Mouse (Mus musculus): ENCODE measurements around the gene Gm9513.
A peak's percentile ranks its signal among the peaks of the same experiment; 100 is the strongest.

Gene Gm9513

DNA sequence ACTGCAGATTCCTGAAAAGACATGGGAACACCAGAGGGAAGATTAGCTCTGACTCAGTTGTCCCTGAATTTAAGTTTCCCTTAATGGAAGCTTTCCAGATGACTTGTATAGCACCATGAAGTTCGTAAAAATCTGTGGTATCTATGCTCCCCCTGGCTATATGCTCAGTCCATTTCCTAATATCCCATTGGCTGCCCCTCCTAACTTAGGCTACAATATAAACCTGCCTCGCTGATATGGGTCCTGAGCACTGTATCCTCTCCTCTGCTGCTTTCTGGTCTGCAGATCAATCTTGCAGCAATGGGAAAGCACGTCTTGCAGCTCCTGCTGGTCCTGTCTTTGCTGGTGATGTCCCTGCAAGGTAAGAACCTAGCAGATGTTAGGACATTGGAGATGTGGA is at the start of gene Gm9513:
TSS of gene Gm9513 (plus strand) at position 301 of the 400 bp plus-strand sequence.
- DNase-seq = no peak

GRCm38 (mm10) chr9:36431584-36431983 is 43.9 kb upstream of the Gm9513 start, which contains the start of gene Gm7257:
Gm7257 (plus strand) TSS chr9:36431884.
- no peak for DNase-seq

DNA sequence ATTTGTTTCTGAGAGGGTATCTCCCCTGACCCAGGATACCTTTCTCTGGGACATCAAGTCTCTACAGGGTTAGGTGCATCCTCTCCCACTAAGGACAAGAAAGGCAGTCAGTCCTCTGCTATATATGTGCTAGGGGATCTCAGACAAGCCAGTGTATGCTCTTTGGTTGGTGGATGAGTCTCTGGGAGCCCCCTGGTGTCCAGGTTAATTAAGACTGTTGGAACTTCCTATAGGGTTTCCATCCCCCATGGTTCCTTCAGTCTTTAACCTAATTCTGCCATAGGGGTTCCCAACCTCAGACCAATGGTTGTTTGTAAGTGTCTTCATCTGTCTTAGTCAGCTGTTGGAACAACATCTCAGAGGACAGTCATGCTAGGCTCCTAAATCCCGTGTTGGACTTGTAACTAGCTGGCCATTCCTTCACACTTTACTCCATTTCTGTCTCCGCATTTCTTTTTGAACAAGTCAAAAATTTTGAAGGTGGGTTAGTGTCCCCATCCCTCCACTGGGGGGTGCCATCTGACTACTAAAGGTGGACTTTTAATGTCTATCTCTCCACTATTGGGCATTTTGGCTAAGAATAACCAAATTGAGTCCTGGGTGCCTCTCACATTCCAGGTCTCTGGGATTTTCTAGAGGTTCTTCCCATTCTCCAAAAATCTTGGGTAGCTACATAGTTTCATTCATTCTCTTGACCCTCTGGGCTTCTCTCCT is 40.2 kb upstream of the Gm9513 start:
- peak in 1 of 2 experiments; percentile 5 for DNase-seq

DNA sequence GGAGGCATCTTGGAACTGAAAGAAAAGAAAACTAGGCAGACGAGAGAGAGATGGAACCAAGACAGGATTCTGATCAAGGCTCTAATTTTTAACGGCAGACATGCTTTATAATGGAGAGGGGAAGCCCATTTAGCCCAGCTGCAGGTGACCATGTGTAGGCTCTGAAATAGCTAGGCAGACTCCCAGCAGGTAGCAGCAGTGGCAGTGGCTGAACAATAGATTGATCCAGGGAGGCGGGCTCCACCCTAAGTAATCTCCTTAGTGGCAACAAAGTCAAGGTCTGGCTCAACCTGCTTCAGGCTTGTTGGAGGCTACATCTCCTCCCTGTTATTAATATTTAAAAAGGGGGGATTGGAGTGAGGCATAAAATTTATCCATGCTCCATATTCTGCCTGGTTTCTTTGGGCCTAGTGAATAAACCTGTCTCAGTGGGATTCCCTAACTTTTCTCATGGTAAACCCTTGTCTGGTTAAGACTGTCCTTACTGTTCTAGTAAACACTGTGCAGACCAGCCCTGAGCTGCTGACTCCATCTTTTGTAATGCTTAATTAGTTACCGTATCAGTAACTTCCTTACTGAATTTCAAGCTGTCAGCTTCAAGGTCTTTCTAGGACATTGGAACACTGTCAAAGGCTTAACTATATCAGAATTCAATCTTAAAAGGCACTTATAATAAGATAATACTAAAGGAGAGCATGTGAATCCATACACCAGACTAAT is 19.2 kb downstream of the Gm9513 start:
- DNase-seq = no peak

DNA sequence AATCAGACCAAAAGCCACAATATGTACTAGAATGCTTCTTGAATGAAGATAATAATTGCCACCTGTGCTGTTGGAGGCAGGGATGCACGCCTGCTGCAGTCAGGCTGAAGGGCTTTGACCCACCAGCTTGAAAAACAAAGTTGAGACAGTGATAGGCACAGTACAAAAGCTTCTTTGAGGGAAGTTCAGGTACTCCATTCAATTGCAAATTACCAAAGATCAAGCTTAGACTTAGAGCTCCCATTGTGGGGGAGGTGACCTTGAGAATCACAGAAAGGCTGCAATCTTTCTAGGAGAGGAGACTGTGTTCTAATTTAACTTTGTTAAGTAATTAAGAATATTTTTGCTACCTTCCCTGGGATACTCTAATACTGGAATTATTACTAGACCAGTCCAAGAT is 20.4 kb downstream of the Gm9513 start:
- DNase-seq = no peak

DNA sequence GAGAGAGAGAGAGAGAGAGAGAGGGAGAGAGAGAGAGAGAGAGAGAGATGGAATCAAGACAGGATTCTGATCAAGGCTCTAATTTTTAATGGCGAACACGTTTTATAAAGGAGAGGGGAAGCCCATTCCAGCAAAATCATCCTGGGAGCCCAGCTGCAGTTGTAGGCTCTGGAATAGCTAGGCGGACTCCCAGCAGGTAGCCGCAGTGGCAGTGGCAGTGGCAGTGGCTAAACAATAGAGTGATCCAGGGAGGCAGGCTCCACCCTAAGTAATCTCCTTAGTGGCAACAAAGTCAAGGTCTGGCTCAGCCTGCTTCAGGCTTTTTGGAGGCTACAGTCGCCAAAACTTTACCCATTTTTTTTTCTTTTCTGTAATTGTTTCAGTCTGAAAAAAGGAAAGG is 28.8 kb downstream of the Gm9513 start:
- no peak for DNase-seq
